Mouse (Mus musculus) lung, postnatal 10 days (tissue): ENCODE data around the gene Apbb2.
A peak's percentile ranks its signal among the peaks of the same experiment; 100 is the strongest.
"Not testable (repeated sequence)": the region's sequence is repeated elsewhere in the genome, so short reads cannot be mapped to it uniquely, and the experiment has no call there.

Source experiments
- DNase-seq: peaks from one replicate; pipeline ENCODE4 v3.0.0; 2021

Gene Apbb2

GRCm38 (mm10) chr5:66263398-66263797 lies 355.2 kb downstream of the Apbb2 start:
- peak; percentile 46 for DNase-seq

GRCm38 (mm10) chr5:66262475-66262874 lies 356.1 kb downstream of the Apbb2 start:
- DNase-seq, result no peak

GRCm38 (mm10) chr5:66259756-66260448 lies 358.7 kb downstream of the Apbb2 start, which contains the start of gene Nsun7:
Nsun7 (plus strand) TSS chr5:66259897.
- DNase-seq, result peak; percentile 93

GRCm38 (mm10) chr5:66259431-66259755 lies 359.2 kb downstream of the Apbb2 start:
- not testable (repeated sequence) for DNase-seq

- DNase-seq, result no peak
Measured at GRCm38 (mm10) chr5:66259000-66259399, 359.6 kb downstream of the Apbb2 start.

GRCm38 (mm10) chr5:66255044-66255443 lies 363.5 kb downstream of the Apbb2 start:
- DNase-seq, result no peak

GRCm38 (mm10) chr5:66253219-66253618 lies 365.4 kb downstream of the Apbb2 start:
- peak; percentile 5 for DNase-seq
